Mouse (Mus musculus) embryonic stem cell, embryonic (primary cell): ENCODE data around the gene Ptpro.
"Not testable (repeated sequence)": the region's sequence is repeated elsewhere in the genome, so short reads cannot be mapped to it uniquely, and the experiment has no call there.

Experiments
- CTCF ChIA-PET, 4 experiments: fragments of 300-600 bp in 2 of 4; fragments of 350-600 bp in 2 of 4; sonication (Branson Sonifier 250); formaldehyde crosslinking; loops; one replicate each; lab custom pipeline; 2022; ENCODE audit warnings: inconsistent platforms in 2 of 4; lab: Charles Lee
- POLR2A ChIA-PET, 4 experiments: fragments of 300-600 bp in 2 of 4; fragments of 350-600 bp in 2 of 4; sonication (Branson Sonifier 250); formaldehyde crosslinking; loops; one replicate each; lab custom pipeline; 2022; ENCODE audit warnings: antibody characterized with exemption in 4 of 4, inconsistent platforms in 1 of 4; lab: Charles Lee

Ptpro gene

GRCm38 (mm10) chr6:137414531-137415405, 162.6 kb downstream of the Ptpro start:
- ChIA-PET POLR2A (interaction anchor here in 1 of 4 experiments (0.5 kb wide), 1 partner anchor 318 kb away, joined by 3 read pairs; no protein-coding TSS in a partner anchor), CTCF (interaction anchor here in 3 of 4 experiments (0.5 to 1.5 kb wide), 7 partner anchors 41 to 341 kb away, joined by 3 to 5 read pairs (median 3); no protein-coding TSS in a partner anchor)

GRCm38 (mm10) chr6:137422777-137423176, 170.7 kb downstream of the Ptpro start:
- POLR2A ChIA-PET = no interaction called here
- CTCF ChIA-PET = no interaction called here

- CTCF ChIA-PET = interaction anchor here in 1 of 4 experiments (1.2 kb wide), 1 partner anchor 31 kb away, joined by 3 read pairs; no protein-coding TSS in a partner anchor
- POLR2A ChIA-PET = no interaction called here
Observed at GRCm38 (mm10) chr6:137423830-137424229, 171.7 kb downstream of the Ptpro start.

GRCm38 (mm10) chr6:137425500-137426432, 173.6 kb downstream of the Ptpro start:
- ChIA-PET CTCF (no interaction called here), POLR2A (no interaction called here)

- ChIA-PET CTCF (no interaction called here), POLR2A (no interaction called here)
Observed at GRCm38 (mm10) chr6:137433521-137434137, 181.5 kb downstream of the Ptpro start.

- ChIA-PET POLR2A (interaction anchor here in 1 of 4 experiments (0.6 kb wide), 1 partner anchor 948 kb away, joined by 4 read pairs; no protein-coding TSS in a partner anchor), CTCF (interaction anchor here in 2 of 4 experiments (0.6 to 2.0 kb wide), 2 partner anchors 18 to 26 kb away, joined by 5 to 7 read pairs; no protein-coding TSS in a partner anchor)
Observed at GRCm38 (mm10) chr6:137437486-137437885, 185.4 kb downstream of the Ptpro start.

GRCm38 (mm10) chr6:137437902-137438580, 185.9 kb downstream of the Ptpro start:
- CTCF ChIA-PET = interaction anchor here in 1 of 4 experiments (2.0 kb wide), 1 partner anchor 18 kb away, joined by 7 read pairs; no protein-coding TSS in a partner anchor

GRCm38 (mm10) chr6:137440559-137441486, 188.7 kb downstream of the Ptpro start:
- ChIA-PET CTCF (interaction anchor here in 2 of 4 experiments (0.9 to 1.0 kb wide), 2 partner anchors 14 to 15 kb away, joined by 3 read pairs; no protein-coding TSS in a partner anchor), POLR2A (interaction anchor here in 1 of 4 experiments (1.4 kb wide), 1 partner anchor 12 kb away, joined by 3 read pairs; no protein-coding TSS in a partner anchor)

More at GRCm38 (mm10) chr6:137437902-137438580, 185.9 kb downstream of the Ptpro start:
- POLR2A ChIA-PET = interaction anchor here in 1 of 4 experiments (0.6 kb wide), 1 partner anchor 623 kb away, joined by 3 read pairs; no protein-coding TSS in a partner anchor

GRCm38 (mm10) chr6:137443089-137443488, 191.0 kb downstream of the Ptpro start:
- ChIA-PET POLR2A (no interaction called here), CTCF (interaction anchor here in 1 of 4 experiments (1.5 kb wide), 1 partner anchor 13 kb away, joined by 5 read pairs; no protein-coding TSS in a partner anchor)

GRCm38 (mm10) chr6:137446116-137446515, 194.0 kb downstream of the Ptpro start:
- POLR2A ChIA-PET = not testable (repeated sequence)
- CTCF ChIA-PET = interaction anchor here in 1 of 4 experiments (1.4 kb wide), 1 partner anchor 9 kb away, joined by 4 read pairs; no protein-coding TSS in a partner anchor

GRCm38 (mm10) chr6:137455537-137456041, 203.5 kb downstream of the Ptpro start:
- POLR2A ChIA-PET = interaction anchor here in 1 of 4 experiments (0.6 to 0.7 kb wide), 2 partner anchors 206 to 209 kb away, joined by 3 to 4 read pairs; no protein-coding TSS in a partner anchor
- CTCF ChIA-PET = interaction anchor here (0.5 to 1.8 kb wide), 36 partner anchors 9 to 971 kb away, joined by 3 to 24 read pairs (median 3); partner anchors contain the start of gene Ptpro (in 1 of the 4)

GRCm38 (mm10) chr6:137456064-137456463, 203.9 kb downstream of the Ptpro start:
- ChIA-PET CTCF (interaction anchor here (0.5 to 1.8 kb wide), 26 partner anchors 9 to 971 kb away, joined by 3 to 24 read pairs (median 3); partner anchors contain the start of gene Ptpro (in 1 of the 4)), POLR2A (interaction anchor here in 1 of 4 experiments (0.7 kb wide), 1 partner anchor 206 kb away, joined by 4 read pairs; no protein-coding TSS in a partner anchor)

- POLR2A ChIA-PET = no interaction called here
- CTCF ChIA-PET = interaction anchor here in 1 of 4 experiments (0.7 kb wide), 1 partner anchor 181 kb away, joined by 4 read pairs; no protein-coding TSS in a partner anchor
Observed at GRCm38 (mm10) chr6:137457210-137457609, 205.1 kb downstream of the Ptpro start.

- POLR2A ChIA-PET = no interaction called here
- CTCF ChIA-PET = no interaction called here
Observed at GRCm38 (mm10) chr6:137458136-137458535, 206.0 kb downstream of the Ptpro start.

- ChIA-PET POLR2A (interaction anchor here in 1 of 4 experiments (0.5 kb wide), 1 partner anchor 360 kb away, joined by 3 read pairs; no protein-coding TSS in a partner anchor), CTCF (no interaction called here)
Observed at GRCm38 (mm10) chr6:137463771-137464170, 211.7 kb downstream of the Ptpro start.

- ChIA-PET POLR2A (no interaction called here), CTCF (interaction anchor here in 3 of 4 experiments (0.5 to 1.3 kb wide), 4 partner anchors 10 to 369 kb away, joined by 3 to 4 read pairs (median 3); no protein-coding TSS in a partner anchor)
Observed at GRCm38 (mm10) chr6:137465253-137465652, 213.1 kb downstream of the Ptpro start.
